Mouse (Mus musculus) limb, embryonic 12.5 days (tissue): ENCODE measurements around the gene Col11a2. TPM values are rescaled to one million over a fixed set of nuclear protein-coding genes. Genes with fewer than 3 reads are reported as not detected.
A peak's percentile ranks its signal among the peaks of the same experiment; 100 is the strongest.

Source experiments
- ATAC-seq: fragments of 200-750 bp; cut with Nextera tagmentation; 2 replicates; pipeline ENCODE4 v1.8.0; 2017; ENCODE audit warnings: low read depth, moderate TSS enrichment; ENCODE audit not compliant: insufficient number of reproducible peaks, insufficient read depth, low FRiP score, low TSS enrichment
- H3K27ac ChIP-seq: fragments of 300-500 bp; sonication (generic); 2 replicates; pipeline ENCODE4 v1.5.1; 2016; ENCODE audit warnings: mild to moderate bottlenecking, moderate library complexity
- H3K27me3 ChIP-seq: fragments of 300-500 bp; sonication (generic); 2 replicates; pipeline ENCODE4 v1.6.1; 2016; ENCODE audit warnings: mild to moderate bottlenecking, moderate library complexity
- H3K36me3 ChIP-seq: fragments of 300-500 bp; sonication (generic); 2 replicates; pipeline ENCODE4 v1.6.1; 2016; ENCODE audit warnings: mild to moderate bottlenecking, moderate library complexity
- H3K4me1 ChIP-seq: fragments of 300-500 bp; sonication (generic); replicated peaks from 2 replicates; pipeline ENCODE4 v1.6.1; 2016
- H3K4me2 ChIP-seq: fragments of 300-500 bp; sonication (generic); 2 replicates; pipeline ENCODE4 v1.6.1; 2016; ENCODE audit warnings: mild to moderate bottlenecking, moderate library complexity
- H3K4me3 ChIP-seq: fragments of 300-500 bp; sonication (generic); replicated peaks from 2 replicates; pipeline ENCODE4 v1.5.1; 2016; ENCODE audit warnings: mild to moderate bottlenecking
- H3K9ac ChIP-seq: fragments of 300-500 bp; sonication (generic); replicated peaks from 2 replicates; pipeline ENCODE4 v1.6.1; 2016; ENCODE audit warnings: mild to moderate bottlenecking, moderate library complexity
- H3K9me3 ChIP-seq: fragments of 300-500 bp; sonication (generic); 2 replicates; pipeline ENCODE4 v1.6.1; 2016; ENCODE audit warnings: mild to moderate bottlenecking, moderate library complexity
- whole genome bisulfite sequencing: fragments of 180-500 bp; shearing (Covaris S2); methylation state at CpG from one replicate; pipeline ENCODE4 v1.1.7; 2016; 5-methylcytosine and 5-hydroxymethylcytosine counted together
- polyA plus RNA-seq: library from polyadenylated mRNA; unstranded; fragments of >200 nt; fragmentation: Nextera tagmentation; extraction: Ambion mirVana; gene quantifications from 2 replicates; pipeline ENCODE4 v1.2.1, GENCODE M21; 2016

The Col11a2 gene
- polyA plus RNA-seq, 1 experiment from 2014 or later: 17.5 TPM

DNA sequence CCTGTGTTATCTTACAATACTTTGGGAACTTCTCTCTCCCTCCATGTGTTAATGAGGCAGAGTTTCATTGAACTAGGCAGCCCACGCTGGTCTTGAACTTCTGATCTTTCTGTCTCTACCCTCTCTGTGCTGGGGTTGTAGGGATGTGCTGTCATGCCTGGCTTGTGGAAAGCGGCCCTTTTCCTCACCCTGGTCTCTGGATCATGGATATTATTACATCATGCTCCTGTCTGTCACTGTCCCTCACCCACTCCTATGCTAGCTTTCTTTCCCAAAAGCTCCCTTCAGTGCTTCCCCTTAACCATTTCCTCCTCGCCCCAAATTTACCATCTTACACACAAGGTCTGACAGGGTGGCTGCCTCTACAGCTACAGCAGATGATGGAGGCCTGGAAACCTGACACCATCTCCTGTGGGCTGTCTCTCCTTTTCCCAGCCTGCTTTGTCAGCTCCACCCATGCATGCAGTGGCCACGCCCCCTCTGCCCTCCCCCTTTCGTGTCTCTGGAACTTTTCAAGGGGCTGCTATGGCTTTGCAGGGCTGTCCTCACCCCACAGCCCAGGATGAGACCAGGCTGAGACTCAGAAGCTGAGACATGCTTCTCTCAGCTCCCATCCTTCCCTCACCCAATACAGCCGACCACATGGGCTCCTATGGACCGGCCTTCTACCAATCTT, 54.1 kb downstream of the Col11a2 start:
- H3K9ac ChIP-seq: no peak overlapping the region
- H3K9me3 ChIP-seq: no peaks in the 10 kb centered on the region
- H3K4me2 ChIP-seq: peak overlapping the region; percentile 35
- H3K36me3 ChIP-seq: no peaks in the 10 kb centered on the region
- H3K4me3 ChIP-seq: peak overlapping the region; percentile 12
- H3K27me3 ChIP-seq: no peaks in the 10 kb centered on the region; the same call in 1 of the 2 replicates
- ATAC-seq: peak; percentile 83
- H3K27ac ChIP-seq: no peak overlapping the region
- peaks cover 12% of the 10 kb centered on the region for H3K4me1 ChIP-seq
- 24% methylated on average over 7 of the region's 7 CpGs for WGBS

DNA sequence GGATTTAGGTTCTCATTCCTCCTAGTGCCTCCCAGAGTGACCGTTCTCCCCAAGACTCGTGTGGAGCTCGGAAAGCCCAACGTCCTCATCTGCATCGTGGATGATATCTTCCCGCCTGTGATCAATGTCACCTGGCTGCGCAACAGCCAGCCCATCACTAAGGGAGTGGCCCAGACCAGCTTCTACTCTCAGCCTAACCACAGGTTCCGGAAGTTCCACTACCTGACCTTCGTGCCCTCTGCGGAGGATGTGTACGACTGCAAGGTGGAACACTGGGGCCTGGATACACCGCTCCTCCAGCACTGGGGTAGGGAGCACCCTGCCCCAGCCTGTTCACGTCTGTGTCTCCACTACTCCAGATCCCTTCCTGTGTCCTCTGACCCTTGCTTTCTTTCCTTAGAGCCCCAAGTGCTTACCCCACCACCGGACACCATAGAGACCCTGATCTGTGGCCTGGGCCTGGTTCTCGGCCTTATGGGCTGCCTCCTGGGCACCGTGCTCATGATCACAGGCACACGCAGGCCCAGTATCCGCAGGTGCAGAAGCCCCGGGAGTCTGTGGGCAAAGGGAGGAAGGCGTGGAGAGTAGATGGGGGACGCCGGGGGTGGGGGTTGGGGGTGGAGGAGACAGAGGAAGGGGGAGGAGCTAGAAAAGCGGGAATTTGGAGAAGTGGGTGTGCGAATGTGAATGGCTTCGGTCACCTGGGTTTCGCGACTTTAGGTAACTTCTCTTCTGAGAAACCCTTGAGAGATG, 55.2 kb downstream of the Col11a2 start:
- ATAC-seq: no peak
- peaks cover 19% of the 10 kb centered on the region for H3K4me1 ChIP-seq

DNA sequence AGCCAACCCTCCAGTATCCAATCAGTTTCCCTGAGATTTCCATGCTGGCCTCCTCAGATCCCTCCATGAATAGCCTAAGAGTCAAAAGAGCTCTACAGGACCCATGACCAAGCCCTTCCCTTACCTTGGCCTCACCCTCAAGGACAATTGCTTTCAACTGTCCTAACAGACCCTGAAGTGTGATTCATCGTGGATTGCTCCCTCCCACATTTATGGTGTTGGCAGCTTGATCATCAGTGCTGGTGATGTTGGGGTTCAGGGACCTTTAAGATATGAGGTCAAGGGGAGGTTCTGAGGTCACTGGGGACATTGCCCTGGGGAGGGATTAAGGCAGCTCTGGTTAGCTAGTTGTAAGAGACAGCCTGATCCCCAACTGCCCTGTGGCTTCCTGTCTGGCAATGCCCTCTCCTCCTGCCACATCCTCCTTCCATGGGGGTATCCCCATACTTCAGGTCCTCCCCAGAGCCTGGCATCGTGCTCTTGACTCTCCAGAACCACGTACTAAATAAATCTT, 57.3 kb downstream of the Col11a2 start:
- Histone ChIP-seq H3K4me2 (no peak overlapping the region), H3K9me3 (no peaks in the 10 kb centered on the region), H3K9ac (no peak overlapping the region), H3K4me3 (no peak overlapping the region), H3K36me3 (no peaks in the 10 kb centered on the region), H3K27me3 (peaks cover 7% of the 10 kb centered on the region; the same call in 1 of the 2 replicates), H3K27ac (no peak overlapping the region), H3K4me1 (peaks cover 31% of the 10 kb centered on the region)
- 84% methylated on average over 3 of the region's 3 CpGs for WGBS
- no peak for ATAC-seq

More for the DNA sequence above, 55.2 kb downstream of the Col11a2 start:
- Histone ChIP-seq H3K9ac (no peak overlapping the region), H3K27ac (no peak overlapping the region), H3K27me3 (no peaks in the 10 kb centered on the region; the same call in 1 of the 2 replicates), H3K4me2 (no peak overlapping the region), H3K9me3 (no peaks in the 10 kb centered on the region), H3K36me3 (no peaks in the 10 kb centered on the region), H3K4me3 (no peak overlapping the region)
- 83% methylated on average over 27 of the region's 27 CpGs for WGBS

DNA sequence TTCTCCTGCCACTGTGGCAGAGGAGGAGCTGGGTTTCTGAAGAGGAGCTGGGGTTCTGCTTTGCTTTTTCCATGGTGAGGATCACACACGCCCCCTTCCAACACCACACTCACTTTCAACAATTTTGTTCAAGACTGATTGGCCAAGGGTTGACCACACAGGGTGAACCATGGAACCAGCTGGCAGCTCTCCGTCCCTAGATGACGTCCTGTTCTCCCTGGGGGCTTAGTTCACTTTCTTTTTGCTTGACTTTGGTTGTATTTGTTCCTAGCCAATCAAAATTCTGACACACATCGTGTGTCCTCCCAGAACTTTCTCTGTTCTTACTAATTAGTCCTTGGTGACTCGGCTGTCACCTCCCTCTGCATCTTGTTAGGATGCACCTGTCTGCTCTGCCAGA, 58.0 kb downstream of the Col11a2 start:
- no peak for ATAC-seq
- Histone ChIP-seq H3K4me2 (no peak overlapping the region), H3K4me3 (no peak overlapping the region), H3K4me1 (peaks cover 34% of the 10 kb centered on the region), H3K9ac (no peak overlapping the region), H3K27me3 (peaks cover 7% of the 10 kb centered on the region; the same call in 1 of the 2 replicates), H3K9me3 (no peaks in the 10 kb centered on the region), H3K36me3 (no peaks in the 10 kb centered on the region), H3K27ac (no peak overlapping the region)
- WGBS: 67% methylated on average over 5 of the region's 5 CpGs

DNA sequence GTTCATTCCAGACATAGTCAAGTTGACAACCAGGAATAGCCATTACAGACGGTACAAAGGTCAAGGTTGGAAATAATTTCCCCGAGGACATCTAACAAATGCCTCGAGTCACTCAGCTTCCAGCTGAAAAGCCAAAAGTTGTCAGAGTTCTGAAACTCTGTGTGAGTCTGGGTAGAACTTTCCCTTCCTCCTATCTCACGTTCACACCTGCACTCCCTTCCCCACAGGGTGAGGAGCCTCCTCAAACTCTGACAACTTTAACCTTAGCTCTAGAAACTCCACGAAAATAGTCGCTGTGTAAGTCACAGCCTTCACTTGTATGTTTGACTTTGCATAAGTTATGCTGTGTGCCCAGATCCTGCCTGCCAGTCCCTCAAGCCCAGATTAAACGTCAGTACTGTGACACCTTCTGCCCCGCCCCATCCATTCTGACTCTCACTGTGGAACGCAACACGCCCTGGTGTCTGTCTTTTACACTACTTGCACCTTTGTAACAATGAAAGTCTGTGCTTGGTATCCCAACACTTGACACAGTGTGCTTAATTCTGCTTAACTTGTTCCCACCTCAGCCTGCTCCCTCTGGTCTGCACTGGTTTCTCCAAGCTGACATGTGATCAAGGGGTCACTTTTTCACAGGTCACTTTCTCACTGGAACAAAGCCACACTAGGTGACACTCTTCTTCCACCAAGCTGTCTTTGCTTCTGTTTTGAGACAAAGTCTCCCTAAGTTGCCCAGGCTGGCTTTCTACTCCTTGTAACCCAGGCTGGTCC, 59.7 kb downstream of the Col11a2 start:
- no peaks in the 10 kb centered on the region for H3K9me3 ChIP-seq
- no peak for ATAC-seq
- H3K4me3 ChIP-seq: no peak overlapping the region
- no peaks in the 10 kb centered on the region for H3K36me3 ChIP-seq
- H3K4me1 ChIP-seq: peaks cover 22% of the 10 kb centered on the region
- peak overlapping the region; percentile 42; the same call in 1 of the 2 replicates for H3K27ac ChIP-seq
- no peak overlapping the region for H3K4me2 ChIP-seq
- peaks cover 7% of the 10 kb centered on the region; the same call in 1 of the 2 replicates for H3K27me3 ChIP-seq
- H3K9ac ChIP-seq: no peak overlapping the region
- 45% methylated on average over 10 of the region's 10 CpGs for WGBS

DNA sequence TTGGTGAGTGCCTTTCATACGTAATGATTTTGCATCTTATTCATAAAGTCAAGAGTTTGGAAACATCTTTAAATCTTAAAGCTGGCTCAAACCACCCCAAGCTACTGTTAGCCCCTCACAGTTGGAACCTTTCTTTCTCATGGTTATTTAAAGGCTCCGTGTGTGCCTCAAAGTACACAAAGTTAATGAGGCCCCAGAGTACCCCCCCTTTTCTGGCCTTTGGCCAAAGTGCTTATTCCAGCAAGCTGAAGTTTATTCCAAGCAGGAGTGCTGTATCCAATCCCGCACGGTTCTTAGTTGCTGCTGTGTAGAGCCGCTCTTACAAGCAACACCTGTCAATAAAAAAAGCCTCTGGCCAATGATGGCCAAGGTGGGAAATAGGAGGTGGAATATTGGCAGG, 60.3 kb downstream of the Col11a2 start:
- no peak for ATAC-seq
- no peak overlapping the region for H3K9ac ChIP-seq
- H3K4me2 ChIP-seq: no peak overlapping the region
- 34% methylated on average over 5 of the region's 5 CpGs for WGBS
- H3K36me3 ChIP-seq: no peaks in the 10 kb centered on the region
- no peaks in the 10 kb centered on the region for H3K9me3 ChIP-seq
- peaks cover 22% of the 10 kb centered on the region for H3K4me1 ChIP-seq
- peaks cover 7% of the 10 kb centered on the region; the same call in 1 of the 2 replicates for H3K27me3 ChIP-seq
- no peak overlapping the region for H3K4me3 ChIP-seq
- peak overlapping the region; percentile 29; the same call in 1 of the 2 replicates for H3K27ac ChIP-seq

DNA sequence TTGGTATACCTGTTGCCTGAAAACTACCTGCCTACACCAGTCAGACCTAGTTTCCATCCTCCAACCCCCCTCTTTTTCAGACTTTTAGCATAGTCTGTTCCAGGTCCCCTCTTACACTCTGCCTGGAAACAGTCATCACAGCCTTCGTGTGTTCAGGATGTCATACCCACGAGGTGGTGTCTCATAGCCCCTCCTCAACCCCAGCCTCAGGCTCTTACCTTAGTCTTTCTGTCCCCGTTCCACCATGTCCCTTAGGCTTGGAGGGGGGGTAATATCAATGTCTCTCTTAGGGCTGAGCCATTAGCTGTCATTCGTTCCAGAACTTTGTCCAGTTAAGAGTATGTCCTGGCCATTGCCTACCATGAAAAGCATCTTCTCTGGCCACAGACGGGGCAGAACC, 61.9 kb downstream of the Col11a2 start:
- H3K27ac ChIP-seq: no peak overlapping the region
- no peaks in the 10 kb centered on the region for H3K36me3 ChIP-seq
- peaks cover 22% of the 10 kb centered on the region for H3K4me1 ChIP-seq
- ATAC-seq: no peak
- H3K9me3 ChIP-seq: 0 out of 2 replicates have a peak, but pooled peaks cover 5% of the 10 kb centered on the region
- WGBS: 36% methylated on average over 5 of the region's 5 CpGs
- H3K9ac ChIP-seq: no peak overlapping the region
- peaks cover 7% of the 10 kb centered on the region; the same call in 1 of the 2 replicates for H3K27me3 ChIP-seq
- no peak overlapping the region for H3K4me3 ChIP-seq
- H3K4me2 ChIP-seq: no peak overlapping the region

DNA sequence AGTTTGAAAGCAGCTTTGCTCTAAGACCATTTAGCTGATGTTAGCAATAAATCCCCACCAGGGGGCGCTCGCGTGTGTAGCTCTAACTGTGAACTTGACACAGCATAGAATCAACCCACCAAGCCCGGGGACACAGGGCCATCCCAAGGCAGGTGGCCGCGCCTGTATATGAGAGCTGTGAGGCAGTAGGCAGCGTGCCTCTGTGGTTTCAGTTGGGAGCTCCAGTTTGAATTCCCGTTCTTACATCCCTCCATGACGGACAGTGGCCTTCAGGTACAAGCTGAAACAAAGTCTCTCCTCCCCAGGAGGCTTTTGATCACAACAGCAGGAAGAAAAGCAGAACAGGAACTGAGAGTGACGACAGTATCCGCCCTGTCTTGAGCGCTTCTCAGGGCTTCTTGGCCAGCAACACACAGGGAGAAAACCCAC, 62.4 kb downstream of the Col11a2 start:
- H3K4me1 ChIP-seq: peaks cover 22% of the 10 kb centered on the region
- H3K36me3 ChIP-seq: no peaks in the 10 kb centered on the region
- no peak overlapping the region for H3K27ac ChIP-seq
- 8% methylated on average over 12 of the region's 12 CpGs for WGBS
- H3K27me3 ChIP-seq: peaks cover 7% of the 10 kb centered on the region; the same call in 1 of the 2 replicates
- H3K9ac ChIP-seq: no peak overlapping the region
- H3K9me3 ChIP-seq: 0 out of 2 replicates have a peak, but pooled peaks cover 5% of the 10 kb centered on the region
- ATAC-seq: no peak; the same call in 1 of the 2 replicates
- H3K4me2 ChIP-seq: peak overlapping the region; percentile 32; the same call in 1 of the 2 replicates
- H3K4me3 ChIP-seq: no peak overlapping the region

DNA sequence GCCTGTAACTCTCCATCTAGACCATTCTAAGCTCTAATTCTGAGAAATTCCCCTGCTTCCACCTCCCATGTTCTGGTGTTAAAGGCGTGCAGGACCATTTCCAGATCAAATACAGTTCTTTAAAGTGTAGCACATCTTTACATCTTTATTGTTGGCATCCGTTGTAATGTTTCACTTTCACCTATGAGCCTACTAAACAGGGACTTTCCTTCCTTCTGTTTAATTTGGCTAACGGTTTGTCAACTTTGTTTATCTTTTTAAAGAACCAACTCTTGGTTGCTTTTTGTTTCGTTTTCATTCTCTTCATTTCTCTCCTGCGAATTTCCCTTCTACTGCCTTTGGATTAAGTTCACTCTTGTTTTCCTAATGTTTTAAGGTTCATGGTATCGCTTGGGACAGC, 63.6 kb downstream of the Col11a2 start:
- ATAC-seq: no peak
- Histone ChIP-seq H3K4me1 (peaks cover 22% of the 10 kb centered on the region), H3K27me3 (0 out of 2 replicates have a peak, but pooled peaks cover 7% of the 10 kb centered on the region), H3K27ac (no peak overlapping the region), H3K9me3 (0 out of 2 replicates have a peak, but pooled peaks cover 5% of the 10 kb centered on the region), H3K36me3 (peaks cover 5% of the 10 kb centered on the region; the same call in 1 of the 2 replicates), H3K4me3 (no peak overlapping the region), H3K4me2 (no peak overlapping the region), H3K9ac (no peak overlapping the region)
- WGBS: 79% methylated on average over 6 of the region's 6 CpGs

DNA sequence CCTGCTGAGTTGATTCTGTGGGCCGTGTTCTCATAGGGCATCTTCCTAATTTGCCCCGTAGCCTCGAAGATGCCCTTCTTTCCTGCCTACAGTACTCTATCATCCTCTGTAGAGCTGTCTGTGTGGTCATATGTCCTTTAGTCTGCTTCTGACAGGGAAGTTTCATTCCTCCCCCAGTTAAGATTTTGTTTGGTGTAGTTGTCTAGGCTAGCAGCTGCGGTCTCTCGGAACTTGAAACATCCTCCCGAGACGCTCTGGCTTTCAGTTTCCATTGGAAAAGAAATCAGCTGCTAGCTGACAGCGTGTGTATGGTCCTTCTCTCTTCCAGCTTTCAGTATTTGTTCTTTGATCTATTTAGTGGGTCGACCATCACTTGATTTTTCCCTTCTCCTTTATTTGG, 65.6 kb downstream of the Col11a2 start:
- no peak overlapping the region for H3K4me2 ChIP-seq
- no peak overlapping the region for H3K27ac ChIP-seq
- WGBS: 89% methylated on average over 9 of the region's 9 CpGs
- no peak overlapping the region for H3K4me3 ChIP-seq
- H3K9ac ChIP-seq: no peak overlapping the region
- H3K9me3 ChIP-seq: 0 out of 2 replicates have a peak, but pooled peaks cover 5% of the 10 kb centered on the region
- no peak for ATAC-seq
- H3K36me3 ChIP-seq: peaks cover 16% of the 10 kb centered on the region; the same call in 1 of the 2 replicates
- peaks cover 11% of the 10 kb centered on the region for H3K4me1 ChIP-seq
- 0 out of 2 replicates have a peak, but pooled peaks cover 7% of the 10 kb centered on the region for H3K27me3 ChIP-seq
